Mouse (Mus musculus) retina, postnatal 1 day (tissue): ENCODE measurements around the gene AB124611.
"Not testable (repeated sequence)": the region's sequence is repeated elsewhere in the genome, so short reads cannot be mapped to it uniquely, and the experiment has no call there.

Source experiments
- DNase-seq: peaks from one replicate; pipeline ENCODE4 v3.0.0-alpha.2; 2012

AB124611 gene

DNA sequence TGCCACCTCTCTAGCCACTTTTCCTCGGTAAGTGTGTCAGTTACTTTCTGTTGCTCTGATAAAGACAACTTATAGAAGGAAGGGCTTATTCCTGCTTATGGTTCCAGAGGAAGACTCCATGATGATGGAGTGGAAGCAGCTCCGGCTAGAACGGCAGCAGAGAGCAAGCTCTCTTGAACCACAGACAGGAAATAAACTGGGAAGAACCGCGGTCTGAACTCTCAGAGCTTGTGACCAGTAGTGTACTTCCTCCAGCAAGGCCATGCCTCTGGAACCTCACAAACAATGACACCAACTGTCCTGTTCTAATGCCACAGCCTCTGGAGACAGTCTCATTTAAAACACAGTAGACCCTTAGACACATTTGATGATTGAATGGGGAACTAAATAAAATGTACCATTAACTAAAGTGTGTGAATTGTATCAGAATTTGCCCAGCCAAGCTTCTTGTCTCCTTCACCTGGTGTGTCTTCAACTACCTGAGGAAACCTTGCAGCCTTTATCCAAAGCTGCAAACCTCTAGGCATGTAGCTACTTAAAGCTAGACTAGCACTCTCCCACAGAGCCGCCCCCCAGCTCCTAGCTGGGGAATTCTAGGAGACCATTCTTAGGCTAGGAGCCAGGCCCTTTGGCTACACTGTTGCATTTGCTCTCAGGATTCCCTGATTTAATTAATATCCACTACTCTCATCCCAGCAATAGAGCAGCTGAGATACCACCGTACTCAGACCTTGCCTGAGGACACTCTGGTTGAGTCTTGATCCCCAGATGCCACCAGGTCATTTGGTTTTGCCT lies 637 bp upstream of the AB124611 start:
- DNase-seq: no peak

DNA sequence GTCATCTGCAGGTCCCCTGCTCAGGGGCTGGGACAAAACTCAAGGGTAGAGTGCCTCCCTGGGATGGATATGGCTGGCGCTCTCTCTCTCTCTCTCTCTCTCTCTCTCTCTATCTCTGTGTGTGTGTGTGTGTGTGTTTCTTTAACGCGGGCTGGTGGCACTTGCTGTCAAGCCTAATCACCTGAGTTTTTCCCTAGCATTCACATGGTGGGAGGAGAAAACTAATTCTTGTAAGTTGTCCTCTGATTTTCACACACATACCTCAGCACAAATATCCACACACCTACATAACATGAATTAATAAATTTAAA lies 613 bp downstream of the AB124611 start:
- DNase-seq: no peak

DNA sequence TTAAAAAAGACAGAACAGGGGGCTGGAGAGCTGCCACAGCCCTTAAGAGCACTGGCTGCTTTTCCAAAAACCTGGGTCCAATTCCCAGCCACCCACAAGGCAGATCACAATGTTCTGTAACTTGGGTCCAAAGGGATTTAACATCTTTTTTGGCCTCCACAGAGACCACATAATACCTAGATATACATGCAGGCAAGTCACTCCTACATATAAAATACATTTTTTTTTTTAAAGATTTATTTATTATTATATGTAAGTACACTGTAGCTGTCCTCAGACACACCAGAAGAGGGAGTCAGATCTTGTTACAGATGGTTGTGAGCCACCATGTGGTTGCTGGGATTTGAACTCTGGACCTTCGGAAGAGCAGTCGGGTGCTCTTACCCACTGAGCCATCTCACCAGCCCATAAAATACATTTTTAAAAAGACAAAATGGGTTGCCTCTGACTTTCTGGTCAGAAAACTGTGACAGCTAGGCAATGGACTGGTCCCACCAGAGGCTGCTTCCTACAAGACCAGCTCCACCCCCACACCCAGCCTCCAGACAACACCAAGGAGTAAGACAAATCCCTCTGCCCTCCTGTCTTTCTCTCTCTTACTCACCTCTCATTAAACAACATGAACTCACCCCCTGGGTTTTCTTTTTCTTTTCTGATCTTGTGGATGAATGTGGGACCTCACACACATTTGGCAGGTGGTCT lies 1.3 kb downstream of the AB124611 start:
- no peak for DNase-seq

DNA sequence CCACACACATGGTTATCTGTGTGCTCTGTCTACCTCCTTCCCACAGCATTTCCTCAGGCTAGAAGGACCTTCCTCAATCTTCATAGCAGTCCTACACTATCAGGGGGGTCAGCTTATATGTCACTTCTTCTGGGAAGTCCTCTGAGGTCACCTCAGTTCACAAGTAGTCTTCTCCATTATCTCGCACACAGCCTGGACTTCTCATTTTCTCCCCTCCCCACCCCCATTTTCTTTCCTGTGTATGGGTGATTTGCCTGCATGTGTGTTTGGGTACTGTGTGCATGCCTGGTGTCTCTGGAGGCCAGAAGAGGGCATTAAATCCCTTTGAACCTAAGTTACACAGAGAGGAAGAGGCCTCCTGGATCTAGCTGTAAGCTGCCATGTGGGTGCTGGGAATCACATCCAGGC lies 1.9 kb downstream of the AB124611 start:
- DNase-seq: no peak

DNA sequence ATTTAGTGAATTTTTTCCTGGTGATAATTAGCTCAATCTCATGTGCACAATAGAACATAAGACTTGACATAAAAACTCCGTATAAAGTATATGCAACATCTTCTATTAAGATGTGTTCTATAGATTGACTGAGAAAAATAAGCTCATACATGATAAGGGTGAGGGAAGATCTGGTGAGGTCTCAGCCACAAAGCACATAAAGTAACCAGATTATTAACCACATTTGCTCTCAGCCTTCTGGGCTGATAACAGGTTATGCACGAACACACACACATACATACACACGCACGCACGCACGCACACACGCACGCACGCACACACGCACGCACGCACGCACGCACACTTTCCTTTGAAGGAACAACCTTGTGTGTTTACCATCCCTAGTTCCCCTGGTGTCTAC lies 10.5 kb downstream of the AB124611 start:
- no peak for DNase-seq

DNA sequence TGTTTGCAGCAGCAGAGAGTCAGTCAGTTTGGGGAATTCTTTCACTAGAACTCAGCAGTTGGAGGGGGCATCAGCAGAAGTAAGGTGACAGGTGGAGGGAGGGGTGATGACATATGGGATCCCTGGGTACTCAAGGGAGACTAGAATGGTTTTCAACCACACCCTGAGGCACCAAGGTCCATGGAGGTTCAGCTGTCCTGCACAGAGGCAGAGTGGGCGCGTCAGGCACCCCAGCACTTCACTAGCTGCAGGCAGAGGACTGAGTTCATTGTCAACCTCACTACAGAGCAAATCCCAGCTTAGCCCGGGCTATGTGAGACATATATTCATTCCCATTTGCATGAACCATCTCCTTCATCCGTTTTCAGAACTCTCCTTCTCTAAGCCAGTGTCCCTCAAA lies 11.0 kb downstream of the AB124611 start:
- no peak for DNase-seq

DNA sequence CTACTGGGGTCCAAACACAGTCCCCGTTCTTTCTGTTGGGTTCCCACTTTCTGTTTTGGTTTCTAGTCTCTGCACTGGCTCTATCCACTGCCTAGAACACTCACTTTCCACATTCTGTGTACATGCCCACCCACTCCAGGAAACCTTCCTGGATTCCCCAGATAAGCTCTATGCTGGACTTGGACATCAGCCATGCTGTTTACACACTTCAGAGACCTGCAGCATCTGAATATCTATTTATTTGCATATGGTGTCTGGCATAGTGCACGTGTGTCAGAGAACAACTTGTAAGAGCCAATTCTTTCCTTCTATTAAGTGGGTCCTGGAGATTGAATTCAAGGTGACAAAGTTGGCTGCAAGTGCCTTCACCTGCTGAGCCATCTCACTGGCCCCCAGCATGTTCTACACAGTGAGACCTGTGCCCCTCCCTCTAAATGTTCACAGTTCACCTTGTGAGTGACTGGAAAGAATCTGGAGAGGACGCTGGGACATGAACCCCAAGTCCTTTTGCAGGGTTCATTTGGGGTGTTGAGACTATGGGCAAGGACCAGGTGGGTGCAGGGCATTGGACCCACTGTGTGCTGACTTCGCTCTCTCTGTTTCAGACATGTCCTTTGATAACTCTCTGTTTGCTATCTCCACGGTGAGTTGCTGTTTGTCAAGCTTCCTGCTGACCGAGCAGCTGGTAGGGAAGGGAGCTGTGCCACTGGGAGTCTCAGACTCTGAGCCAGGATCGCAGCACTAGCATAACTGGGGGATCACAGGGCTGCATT lies 14.2 kb downstream of the AB124611 start:
- no peak for DNase-seq

DNA sequence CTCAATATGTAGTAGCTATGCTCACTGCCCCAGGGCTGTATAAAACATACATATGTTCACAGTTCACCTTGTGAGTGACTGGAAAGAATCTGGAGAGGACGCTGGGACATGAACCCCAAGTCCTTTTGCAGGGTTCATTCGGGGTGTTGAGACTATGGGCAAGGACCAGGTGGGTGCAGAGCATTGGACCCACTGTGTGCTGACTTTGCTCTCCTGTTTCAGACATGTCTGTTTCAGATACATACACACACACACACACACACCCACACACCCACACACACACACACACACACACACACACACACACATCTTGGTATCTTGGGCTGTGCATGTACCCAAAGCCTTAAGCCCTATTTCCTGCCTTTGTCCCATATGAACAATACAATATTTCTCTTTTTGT lies 16.0 kb downstream of the AB124611 start:
- not testable (repeated sequence) for DNase-seq

DNA sequence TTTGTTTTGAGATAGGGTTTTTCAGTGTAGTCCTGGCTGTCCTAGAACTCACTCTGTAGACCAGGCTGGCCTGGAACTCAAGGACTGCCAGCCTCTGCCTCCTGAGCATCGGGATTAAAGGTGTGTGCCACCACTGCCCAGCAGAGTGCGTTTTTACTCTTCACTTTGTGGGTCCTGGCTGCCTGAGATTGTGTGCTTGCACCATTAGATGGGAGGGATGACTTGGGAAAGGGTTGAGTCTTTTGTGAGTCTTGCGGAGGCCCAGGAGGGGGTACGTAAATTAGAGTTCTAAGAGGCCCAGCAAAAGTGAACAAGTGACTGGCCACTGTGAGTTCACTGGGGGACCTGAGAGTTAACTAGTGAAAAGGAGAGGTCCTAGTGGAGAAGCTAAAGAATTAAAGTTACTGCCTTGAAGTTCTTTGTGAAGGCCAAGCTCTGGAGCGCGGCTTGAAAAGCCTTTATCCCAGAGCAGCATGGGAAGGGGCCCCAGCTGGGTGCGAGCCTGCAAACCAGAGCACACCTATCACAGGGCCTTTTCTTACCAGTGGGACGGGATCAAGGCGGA lies 19.5 kb downstream of the AB124611 start:
- DNase-seq: no peak

DNA sequence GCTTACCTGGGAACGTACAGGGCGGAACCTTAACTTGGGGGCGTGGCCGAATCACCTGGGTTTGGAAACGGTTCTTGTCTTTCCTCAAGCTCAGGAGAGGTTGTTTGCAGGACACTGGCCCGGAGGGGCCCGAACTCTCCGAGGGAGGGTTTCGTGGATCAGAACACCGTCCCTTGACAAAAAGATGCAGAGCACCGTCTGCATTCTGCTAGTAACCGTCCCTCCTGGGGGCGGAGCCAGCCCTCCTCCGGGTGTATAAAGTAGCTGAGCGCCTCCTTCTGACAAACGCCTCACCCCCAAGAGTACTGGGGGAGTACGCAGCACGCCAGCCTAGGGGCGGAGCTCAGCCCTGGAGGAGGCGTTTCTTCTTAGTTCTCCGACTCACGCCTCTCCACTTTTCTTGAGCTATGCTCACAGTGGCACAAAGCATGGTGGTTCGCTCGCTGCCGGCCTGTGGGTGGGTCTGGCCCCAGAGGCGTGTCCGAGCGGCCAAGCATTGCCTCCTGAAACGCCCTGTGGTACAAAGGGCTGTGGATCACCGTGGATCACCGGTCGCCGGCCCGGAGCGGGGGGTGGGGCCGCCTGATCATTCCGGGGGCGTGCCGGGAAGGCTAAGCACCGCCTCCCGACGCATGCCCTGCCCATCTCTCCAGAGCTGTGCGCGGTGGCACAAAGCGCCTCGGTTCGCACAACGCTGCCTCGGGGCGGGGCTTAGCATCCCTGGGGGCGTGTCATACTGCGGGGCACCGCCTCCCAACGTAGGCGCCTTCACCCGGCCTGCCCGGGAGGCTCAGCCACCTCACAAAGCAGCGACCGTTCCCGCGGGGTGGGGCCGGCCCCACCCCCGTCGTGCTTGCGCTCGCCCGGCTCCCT lies 20.2 kb downstream of the AB124611 start:
- DNase-seq: peak; percentile 99

DNA sequence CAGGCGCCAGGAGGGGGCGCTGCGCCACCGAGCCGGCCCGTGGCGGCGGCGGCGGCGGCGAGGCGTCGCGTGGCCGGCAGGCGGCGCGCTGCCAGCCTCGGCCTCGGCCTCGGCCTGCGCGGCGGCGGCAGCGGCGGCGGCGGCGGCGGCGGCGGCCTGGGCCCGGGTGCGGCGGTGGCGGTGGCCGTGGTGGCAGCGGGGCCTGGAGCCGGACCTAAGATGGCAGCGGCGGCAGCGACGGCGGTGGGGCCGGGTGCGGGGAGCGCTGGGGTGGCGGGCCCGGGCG lies 20.8 kb downstream of the AB124611 start, which contains the start of gene Carm1:
Carm1 (plus strand) TSS at position 106 of the 286 bp plus-strand sequence.
- no peak for DNase-seq

DNA sequence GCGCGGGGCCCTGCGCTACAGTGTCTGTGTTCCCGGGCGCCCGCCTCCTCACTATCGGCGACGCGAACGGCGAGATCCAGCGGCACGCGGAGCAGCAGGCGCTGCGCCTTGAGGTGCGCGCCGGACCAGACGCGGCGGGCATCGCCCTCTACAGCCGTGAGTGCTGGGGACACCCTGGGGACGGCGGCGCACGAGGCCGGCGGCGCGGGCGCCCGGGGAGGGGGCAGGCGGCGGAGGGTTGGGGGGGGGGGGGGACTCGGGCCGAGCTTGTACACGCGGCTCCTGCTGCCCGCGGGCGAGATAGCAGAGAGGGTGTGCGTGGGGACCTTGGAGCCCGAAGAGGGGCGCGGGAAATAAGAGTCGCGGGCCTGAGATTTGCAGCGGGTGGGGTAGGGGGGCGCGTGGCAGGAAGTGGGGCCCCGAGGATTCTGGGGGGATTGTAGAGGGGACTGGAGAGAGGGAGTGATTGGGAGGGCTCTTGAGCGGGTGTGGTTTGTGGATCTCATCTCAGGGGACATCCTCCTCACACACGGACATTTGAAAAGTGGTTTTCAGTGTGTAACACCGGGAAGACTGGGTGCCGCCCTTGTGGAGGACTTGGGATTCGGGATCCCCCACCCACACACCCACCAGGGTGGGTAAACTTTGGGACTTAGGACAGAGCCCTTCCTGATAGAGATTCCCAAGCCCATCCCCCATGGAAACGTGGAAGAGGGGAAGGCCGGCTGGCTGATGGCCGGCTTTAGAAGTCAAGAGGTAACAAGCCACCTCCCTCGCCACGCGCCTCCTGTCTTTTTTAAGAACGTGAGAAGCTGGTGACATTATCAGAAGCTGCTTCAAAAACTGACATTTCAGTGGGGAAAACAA lies 21.3 kb downstream of the AB124611 start:
- DNase-seq: peak; percentile 82

DNA sequence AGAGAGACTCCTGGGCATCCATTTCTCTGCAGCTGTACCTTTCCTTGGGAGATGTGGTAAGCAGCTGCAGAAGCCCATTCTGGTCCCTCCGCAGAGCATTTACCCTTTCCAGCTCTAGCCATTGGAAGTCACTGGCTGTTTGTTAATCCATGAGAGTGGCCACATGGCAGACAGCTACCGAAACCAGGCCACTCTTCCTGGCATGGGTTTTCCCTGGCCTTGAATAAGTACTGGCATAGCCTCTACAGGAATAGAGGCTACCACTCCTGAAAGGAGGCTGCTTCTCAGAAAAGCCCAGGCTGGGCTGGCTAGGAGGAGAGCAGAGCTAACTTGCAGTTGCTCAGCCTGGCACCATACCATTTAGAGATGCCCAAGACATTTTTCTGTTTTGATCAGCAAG lies 25.1 kb downstream of the AB124611 start:
- no peak for DNase-seq

DNA sequence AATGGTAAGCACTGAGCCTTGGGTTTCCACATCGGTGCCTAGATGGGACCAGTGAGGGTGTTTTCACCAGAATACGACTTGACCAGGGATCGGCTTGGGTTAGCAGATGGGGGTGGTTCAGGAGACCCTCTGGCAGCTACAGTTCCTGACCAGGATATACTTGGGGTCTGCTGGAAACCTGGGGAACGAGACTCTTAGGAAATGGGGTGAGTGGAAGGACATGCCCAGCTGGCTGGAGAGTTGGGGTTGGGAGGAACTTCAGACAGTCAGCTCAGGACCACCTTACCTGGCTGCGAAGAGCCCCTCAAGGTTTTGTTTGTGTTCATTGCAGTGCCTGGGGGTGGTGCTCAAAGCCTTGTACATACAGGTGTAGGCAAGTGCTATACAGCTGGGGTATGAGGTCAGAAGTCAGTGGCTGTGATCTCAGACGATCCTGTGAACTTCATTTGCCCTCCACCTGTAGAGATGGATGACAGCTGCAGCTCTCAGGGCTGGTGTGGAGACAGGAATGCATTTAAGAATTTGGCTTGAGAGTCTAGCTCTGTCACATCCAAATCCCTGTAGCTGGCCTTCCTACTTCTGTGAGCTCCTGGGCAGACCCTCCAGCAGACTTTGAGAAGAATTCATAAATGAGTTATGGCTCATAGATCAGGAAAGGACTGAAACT lies 27.8 kb downstream of the AB124611 start:
- DNase-seq: no peak

DNA sequence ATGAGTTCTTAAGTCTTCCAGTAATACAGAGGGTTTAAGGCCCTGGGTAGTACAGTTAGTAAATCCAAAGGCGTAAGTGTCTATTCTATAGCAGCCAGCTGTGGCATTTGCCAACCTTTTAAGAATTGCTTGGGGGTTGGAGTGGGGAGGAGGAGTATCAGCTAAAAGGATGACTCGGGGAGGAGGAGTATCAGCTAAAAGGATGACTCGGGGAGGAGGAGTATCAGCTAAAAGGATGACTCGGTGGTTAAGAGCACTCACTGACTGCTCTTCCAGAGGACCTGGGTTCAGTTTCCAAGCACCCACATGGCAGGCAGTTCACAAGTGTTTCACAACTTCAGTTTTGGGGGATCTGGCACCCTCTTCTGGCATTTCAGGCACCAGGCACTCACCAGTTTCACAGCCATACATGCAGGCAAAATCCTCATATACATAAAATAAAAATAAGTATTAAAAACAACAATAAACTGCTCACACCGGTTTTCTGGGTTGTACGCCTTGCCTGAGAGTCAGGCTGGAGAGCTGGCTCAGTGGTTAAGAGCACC lies 29.3 kb downstream of the AB124611 start:
- no peak for DNase-seq

DNA sequence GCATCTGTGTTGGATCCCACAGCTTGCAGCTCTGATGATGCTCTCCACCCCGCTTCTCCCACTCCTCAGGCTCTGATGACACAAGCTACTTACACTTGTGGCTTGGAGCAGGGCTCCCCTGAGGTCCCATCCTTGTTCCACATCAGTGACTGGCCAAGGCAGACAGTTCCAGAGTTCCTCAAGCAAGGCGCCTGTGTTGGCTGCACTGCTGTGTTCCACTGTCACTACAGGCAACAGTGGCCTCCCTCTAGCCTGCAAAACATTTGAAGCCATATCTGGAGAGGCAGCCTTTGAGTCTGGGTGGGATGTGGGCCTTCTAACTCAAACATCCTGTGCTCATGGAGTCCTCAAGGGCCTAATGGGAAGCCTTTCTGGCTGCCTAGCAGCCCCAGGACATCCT lies 31.0 kb downstream of the AB124611 start:
- DNase-seq: no peak

DNA sequence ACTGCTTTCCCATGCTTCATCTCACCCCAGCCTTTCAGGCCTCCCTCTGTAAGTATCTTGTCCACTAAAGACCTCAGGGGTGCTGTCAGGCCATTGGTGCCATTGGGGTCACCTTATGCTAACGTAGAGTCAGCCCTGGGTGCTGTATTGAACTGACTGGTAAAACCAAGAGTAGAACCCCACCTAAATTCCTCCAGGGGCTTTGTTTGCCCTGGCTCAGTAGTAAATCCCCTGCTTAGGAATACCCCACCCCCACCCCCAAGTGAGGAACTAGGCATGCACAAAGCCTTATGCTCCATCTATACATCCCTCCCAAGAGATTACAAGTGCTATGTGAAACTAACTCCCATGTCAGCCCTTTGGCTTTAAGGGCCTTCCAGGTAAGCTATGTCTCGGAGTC lies 31.6 kb downstream of the AB124611 start:
- no peak for DNase-seq

DNA sequence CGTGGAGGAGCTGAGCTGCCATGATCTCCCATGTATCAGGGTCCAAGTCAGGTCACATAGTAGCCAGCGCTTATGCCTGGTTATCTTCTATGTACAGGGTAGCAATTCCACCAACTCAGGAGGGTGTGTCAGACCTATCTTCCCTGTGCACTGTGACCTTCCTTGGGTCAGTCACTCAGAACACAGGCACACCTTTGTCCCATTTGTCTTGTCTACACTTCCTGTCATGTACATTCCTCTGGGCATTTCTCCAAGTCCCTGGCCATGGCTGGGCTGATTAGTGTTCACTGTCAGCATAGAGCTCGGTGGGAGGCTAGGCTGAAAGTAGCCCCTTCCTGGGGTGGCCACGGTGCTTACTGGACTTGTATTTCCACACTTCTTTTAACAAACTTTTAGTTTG lies 32.4 kb downstream of the AB124611 start:
- no peak for DNase-seq

DNA sequence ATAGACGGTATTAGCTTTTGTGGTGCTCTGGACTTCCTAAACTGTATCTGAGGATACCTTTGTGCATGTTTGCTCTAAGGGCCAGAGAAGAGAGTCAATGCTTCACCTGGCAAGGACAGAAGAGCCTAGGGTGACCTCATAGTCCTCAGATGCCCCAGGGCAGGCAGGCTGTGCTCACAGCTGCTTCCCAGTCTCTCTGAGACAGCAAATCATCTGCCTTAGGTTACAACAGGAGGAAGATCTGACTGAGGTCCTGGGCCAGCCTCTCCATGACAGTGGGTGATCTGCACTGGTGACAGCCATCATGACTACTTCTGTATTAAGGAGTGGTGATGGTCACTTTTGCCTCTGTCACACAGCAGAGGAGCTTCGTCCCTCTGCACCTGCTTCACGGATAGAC lies 33.2 kb downstream of the AB124611 start:
- no peak for DNase-seq

DNA sequence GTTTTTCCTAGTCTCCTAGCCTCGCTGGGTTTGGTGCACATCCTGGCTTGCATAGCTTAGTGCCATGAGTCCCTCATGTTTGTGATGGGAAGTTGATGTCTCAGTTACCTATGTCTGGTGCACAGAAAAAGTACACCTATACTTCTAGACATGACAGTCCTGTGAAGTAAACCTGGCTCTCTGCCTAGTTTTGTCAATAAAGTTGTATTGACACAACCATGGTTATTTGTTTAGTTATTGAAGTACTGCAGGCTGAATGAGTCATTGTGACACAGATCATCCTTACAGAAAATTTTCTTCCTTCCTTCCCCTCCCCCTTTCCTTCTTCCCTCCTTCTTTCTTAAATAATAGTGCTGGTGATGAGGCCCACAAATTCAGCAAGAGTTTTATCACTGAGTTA lies 38.4 kb downstream of the AB124611 start:
- no peak for DNase-seq
